Mouse (Mus musculus) adrenal gland, postnatal 36 days (tissue): Measurements from ENCODE around the gene Pdxdc1. TPM values are rescaled to one million over a fixed set of nuclear protein-coding genes. Genes with fewer than 3 reads are reported as not detected.
A peak's percentile ranks its signal among the peaks of the same experiment; 100 is the strongest.
"Not testable (repeated sequence)": the region's sequence is repeated elsewhere in the genome, so short reads cannot be mapped to it uniquely, and the experiment has no call there.

ENCODE experiments used
- DNase-seq, 2 experiments: peaks; one replicate each; pipeline ENCODE4 v3.0.0; 2021; ENCODE audit warnings: mixed read lengths in 1 of 2
- long read RNA-seq, 2 experiments: library from polyadenylated mRNA; stranded (forward); transcript quantifications; one replicate each; pipeline ENCODE4 v2.0.0; 2021; ENCODE audit warnings: borderline sequencing depth in 2 of 2
- total RNA-seq, 2 experiments: library from RNA; stranded (reverse); gene quantifications; 2 replicates each; pipeline ENCODE4 v1.2.3; 2021

Gene Pdxdc1
- total RNA-seq: 10 to 100 TPM; 82.9 to 90.9 TPM
- long read RNA-seq, experiment 1, full-length matches to known transcripts: 22 of 36 reads
- long read RNA-seq, experiment 1, partial matches to known transcripts: 8 of 36 reads
- long read RNA-seq, experiment 1, other reads (novel, unspliced or antisense): 6 of 36 reads
- long read RNA-seq, experiment 2, full-length matches to known transcripts: 5 of 10 reads
- long read RNA-seq, experiment 2, partial matches to known transcripts: 3 of 10 reads
- long read RNA-seq, experiment 2, other reads (novel, unspliced or antisense): 2 of 10 reads

DNA sequence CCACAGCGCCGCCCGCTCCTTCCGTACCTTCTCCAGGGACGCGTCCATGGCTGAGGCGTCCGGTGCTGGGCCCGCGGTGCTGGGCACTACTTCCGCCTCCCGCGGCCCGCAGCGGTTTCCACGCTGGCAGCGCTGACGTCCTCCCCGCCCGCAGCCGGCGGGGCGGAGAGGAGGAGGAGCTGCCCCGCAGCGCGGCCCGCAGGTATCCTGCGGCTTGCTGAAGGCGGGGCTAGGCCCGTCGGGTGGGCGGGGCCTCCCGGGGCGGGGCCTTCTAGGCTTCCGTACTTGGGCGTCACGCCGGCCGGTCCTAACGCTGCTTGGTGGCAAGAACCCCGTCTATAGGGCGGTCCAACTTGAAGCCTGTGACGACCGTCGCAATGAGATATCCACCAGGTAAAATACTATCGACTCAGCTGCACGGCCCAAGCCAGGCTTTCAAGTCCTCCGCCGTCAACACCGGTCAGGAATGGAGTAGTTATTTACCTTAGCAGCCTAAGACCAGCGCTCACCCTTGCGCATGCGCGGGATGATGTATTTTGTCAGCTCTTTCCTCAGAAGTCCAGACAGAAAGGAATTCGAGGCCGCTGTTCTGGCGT is at the start of gene Pdxdc1, which contains the start of gene Mpv17l:
Pdxdc1 (minus strand) TSS at position 244 of the 596 bp plus-strand sequence.
Mpv17l (plus strand) TSS at position 274 of the 596 bp plus-strand sequence.
- DNase-seq: peak; percentile 98 to 99

DNA sequence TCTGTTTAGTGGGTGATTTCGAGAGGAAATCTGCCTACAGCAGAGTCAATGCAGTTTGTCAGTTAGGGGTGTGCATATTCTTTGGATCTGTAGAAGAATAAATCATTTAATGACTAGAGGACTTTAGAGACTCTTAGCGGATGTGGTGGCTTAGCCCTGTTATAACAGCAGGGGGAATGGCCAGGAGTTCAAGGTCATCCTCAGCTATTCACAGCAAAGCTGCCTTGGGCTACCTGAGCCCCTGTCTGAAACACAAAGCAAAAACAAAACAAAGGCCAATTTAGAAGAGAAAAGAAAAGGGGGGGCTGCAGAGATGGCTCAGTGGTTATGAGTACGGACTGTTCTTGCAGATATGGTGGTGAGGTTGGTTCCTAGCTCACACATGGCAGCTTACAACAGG is 48.3 kb upstream of the Pdxdc1 start:
- DNase-seq: no peak

DNA sequence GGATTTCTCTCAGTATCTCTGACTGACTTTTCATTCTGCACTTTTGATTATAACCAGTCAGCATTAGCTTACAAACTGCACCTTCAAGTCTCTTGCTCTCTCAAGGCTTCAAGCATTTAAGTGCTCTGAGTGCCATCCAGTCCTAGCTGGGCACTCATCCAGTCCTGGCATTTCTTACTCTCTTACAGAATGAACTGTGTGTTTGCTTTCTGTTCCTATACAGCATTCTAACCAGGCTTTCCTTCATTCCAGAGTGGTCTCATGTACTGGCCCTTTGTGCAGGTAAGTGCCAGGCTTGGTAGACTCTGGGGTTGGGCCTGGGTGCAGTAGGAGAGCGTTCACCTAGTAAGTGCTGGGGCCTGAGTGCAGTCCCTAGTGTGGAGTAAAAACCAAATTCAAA is 43.4 kb upstream of the Pdxdc1 start:
- DNase-seq: no peak

DNA sequence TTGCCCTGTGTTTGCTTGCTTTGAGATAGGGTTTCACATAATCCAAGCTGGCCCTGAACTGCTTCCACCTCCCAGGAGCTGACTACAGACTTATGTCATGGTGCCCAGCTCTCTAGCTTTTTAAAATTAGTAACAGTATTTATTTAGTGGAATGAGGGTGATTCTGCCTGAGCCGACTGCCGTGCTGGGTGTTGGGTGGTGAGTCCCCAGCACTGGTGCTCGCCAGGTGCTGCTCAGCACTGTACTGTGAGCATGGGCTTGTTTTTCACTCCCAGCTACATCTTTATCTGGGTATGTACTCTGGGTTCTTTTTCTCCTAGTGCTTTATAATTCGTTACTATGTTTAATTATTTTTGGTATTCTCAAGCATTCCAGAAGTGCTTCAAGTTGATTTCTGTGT is 42.2 kb upstream of the Pdxdc1 start:
- no peak for DNase-seq

DNA sequence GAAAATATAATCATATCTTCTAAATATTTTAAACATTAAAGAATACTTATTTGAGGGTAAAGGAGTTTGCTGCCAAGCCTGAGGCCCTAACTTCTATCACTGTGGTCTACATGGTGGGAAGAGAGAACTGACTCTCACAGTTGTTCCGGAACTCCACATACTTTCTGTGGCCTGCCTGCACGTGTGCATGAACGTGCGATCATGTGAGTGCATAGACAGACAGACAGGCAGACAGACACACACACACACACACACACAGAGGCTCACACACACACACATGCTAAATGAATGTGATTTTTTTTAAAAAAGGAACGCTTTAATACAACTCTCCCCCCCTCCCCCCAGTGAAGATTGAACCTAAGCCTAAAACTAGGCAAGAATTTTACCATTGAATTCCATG is 41.8 kb upstream of the Pdxdc1 start:
- no peak for DNase-seq

DNA sequence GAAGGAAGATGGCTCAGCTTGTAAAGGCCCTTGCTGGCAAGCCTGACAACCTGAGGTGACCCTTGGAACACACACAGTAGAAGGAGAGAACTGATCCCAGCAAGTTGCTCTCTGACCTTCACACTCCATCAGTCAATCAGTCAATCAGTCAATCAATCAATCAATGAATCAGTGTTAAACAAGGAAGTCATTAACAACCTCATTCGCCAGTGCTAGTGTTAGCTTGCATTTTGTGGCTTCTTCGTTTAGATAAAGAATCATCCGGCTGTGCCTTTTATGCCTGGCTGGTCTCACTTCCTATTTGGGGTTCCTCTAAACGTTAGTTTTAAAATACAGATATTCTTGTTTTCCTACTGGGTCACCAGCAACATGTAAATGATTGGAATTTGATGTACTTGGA is 41.2 kb upstream of the Pdxdc1 start:
- DNase-seq: no peak

DNA sequence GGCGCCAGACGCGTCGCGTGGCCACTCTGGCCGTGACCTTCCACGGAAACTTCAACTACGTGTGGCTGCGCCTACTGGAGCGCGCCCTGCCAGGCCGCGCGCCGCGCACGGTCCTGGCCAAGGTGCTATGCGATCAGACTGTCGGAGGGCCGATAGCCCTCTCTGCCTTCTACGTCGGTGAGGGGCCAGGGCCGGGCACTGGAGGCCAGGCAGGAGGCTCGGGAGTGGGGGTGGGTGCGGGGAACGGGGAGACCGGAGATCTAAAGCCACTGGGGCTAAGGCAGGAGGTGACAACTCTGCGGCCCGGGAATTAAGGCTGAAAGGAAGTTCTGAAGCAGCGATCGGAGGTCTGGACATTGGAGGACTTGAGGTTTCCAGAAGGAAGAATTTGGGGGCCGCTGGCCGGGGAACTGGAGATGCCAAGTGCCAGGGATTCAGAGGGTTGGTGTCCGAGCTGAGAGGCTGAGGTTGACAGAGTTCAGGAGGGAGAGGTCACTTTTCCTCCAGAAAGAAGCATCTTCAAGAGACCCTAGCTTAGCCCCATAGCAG is 38.0 kb upstream of the Pdxdc1 start:
- DNase-seq: no peak

DNA sequence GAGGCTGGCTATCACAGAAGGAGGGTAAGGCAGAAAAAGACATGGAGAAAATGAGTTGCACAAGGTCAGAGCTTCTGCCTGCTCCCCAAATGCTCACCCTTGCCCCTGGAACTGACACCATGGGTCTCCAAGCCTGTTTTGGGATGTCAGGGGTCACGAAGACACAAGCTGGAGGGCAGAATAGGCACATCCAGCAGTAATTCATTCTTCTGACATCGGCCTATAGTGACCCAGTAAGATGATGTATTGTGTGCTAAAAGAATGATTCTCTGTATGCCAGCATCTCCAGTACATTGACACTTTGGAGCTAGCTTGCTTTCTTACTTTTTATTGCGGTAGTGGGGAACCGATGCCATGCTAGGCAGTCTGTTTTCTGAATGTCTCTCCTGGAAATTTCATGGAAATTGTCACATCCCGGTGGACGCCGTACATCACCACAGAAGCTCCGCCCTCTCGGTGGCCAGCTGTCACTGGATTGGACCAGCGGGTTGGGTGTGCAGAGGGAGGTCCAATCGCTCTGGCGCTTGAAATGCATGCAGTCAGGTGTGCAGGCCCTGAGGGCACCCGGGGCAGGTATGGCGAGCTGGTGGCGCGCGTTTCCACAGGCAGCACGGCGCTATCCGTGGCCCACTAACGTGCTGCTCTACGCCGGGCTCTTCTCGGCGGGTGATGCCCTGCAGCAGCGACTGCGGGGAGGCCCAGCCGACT is 37.4 kb upstream of the Pdxdc1 start:
- peak; percentile 67 to 74 for DNase-seq

DNA sequence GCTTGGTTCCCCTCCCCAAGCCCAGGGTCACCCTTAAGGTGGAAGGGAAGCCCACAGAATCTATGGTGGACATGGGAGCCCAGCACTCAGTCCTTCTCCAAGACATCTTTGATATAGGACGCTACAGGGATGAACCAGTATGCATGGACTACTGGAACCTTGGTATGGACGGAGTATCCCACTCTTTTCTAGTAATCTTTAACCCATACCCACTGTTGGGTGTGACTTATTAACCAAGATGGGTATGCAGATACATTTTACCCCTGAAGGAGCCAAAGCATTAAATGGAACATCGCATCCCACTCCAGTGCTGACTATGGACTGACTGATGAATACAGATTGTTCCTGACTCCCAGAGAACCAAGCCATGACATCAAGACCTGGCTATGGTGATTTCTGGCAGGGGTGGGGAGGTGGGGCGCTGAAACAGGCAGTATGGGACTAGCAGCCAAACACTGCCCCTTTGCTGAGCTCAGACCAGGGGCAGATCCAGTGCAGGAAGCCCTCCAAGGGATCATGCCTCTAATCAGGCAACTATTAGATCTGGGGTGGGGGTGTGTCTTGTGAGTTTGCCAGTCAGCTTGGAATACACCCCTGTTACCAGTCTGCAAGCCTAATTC is 24.6 kb upstream of the Pdxdc1 start:
- DNase-seq: no peak

DNA sequence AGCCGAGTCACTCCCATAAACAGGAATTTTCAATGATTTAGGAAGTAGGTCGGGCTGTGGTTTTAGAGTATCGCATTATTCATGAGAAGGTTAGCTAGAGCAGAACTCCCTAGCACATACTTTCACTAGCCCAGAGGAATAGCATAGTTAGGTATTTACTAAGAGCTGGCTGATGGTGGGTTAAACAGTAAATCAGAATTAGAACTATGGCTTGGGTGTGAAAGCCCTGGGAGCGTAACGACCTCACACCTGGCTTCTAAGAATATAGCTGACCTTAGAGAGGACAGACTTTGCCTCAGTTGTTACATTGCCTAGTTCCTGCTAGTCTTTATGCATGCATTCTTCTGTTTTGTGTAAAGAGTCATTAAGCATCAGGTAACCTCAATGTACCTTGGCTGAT is 20.0 kb upstream of the Pdxdc1 start:
- not testable (repeated sequence) for DNase-seq

DNA sequence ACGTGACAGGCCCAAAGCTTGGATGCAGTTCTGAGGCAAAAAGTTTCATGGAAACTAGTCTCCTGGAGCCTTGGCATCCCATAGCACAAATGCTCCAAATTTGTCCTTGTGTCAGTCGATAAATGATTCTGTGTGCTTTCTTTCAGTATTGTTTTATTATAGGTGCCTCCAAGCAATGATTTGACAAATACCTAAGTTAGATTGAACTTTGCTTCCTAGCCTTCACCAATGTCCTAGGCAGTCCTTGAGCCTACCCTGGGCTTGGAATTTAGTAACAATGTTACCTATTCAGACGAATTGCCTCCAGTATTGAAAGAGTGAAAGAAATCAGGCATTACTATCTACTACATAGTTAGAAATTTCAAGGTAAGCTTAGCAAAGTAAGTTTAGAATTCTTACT is 19.6 kb upstream of the Pdxdc1 start:
- DNase-seq: not testable (repeated sequence)

DNA sequence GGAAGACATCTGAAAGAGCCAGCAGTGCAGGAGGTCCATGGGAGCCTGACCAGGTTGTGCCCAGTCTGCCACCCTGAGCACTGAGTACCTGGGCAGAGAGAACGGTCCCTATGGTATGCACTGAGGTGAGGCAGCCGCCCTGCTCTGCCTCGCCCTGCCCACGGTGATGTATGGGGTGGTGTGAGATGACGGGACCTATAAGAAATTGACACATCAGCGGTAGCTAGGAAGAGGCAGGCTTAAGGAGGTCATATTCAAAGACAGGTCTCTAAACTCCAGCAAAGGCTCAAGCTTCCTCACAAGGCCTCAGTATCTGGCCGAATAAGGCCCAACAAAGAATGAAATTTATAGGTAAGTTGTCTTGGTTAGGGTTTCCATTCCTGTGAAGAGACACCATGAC is 18.9 kb upstream of the Pdxdc1 start:
- DNase-seq: no peak

DNA sequence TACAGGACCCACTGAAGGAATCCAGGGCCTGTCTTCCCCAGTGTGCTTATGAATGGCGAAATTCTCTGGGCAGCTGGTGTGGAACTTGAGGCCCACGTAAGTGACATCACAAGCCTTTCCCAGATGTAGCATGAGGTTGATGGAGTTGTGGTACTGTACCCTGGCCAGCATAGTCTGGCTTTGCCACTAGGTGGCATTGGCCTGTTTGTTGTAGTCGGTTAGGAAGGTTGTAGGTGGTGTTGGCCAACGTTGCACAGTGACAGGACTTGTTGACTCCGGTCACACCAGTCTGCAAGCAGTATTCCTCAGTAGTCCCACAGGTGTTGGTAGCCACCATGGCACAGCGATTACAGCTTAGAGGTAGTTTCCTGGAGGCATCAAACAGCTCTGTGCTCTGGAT is 18.1 kb upstream of the Pdxdc1 start:
- DNase-seq: peak; percentile 29 to 37

DNA sequence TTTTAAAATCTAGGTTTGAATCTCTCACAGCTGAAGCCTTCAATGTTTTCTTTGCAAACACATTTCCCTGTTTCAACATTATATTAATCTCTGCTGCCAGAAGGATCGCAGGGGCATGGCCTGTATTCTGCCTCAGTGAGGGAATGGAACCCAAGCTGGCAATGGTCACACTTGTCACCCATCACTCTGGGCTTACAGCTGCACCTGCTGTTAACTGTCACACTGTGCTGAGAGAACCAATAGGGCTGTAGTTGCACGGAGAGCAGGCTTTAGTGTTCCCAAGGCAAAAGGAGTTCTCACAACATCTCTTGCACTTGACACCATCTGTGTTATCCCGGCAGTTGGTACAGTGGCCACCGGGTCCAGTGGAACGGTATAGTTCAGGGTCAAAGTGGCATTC is 17.2 kb upstream of the Pdxdc1 start:
- no peak for DNase-seq

DNA sequence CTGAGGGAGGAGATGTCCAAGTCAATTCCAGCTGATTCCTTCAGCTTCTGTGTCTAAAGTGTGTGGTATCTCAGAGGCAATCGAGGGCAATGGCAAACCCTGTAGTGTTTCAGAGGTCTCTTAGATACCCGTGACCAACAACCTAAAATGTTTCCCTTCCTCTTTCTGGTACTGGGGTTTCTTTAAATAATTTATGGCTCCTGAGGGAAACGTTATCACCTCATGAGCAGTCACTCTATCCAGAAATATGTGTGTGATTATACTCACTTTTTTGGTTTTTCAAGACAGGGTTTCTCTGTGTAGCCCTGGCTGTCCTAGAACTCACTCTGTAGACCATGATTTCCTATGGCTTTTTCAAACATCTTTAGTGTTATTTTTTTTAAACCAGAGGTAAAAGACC is 4.4 kb upstream of the Pdxdc1 start:
- DNase-seq: no peak

DNA sequence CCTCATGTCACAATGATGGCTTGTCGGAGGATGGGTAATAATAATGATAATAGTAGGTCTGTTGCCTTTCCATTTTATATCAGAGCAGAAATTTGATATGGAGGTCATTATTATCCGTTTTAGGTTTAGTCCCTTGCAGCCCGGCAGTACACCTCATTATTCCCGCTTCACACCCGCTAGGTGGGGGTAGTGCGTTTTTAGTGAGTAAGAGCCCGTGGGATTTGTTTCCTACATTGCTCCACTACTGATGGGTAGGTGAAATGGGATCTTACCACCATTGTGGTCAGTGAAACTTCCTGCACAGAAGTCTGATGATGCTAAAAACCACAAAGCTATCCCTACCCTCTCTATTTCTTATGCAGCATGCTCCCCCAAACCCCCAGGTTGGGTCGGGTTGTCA is 557 bp upstream of the Pdxdc1 start:
- peak in 1 of 2 experiments; percentile 78 for DNase-seq

DNA sequence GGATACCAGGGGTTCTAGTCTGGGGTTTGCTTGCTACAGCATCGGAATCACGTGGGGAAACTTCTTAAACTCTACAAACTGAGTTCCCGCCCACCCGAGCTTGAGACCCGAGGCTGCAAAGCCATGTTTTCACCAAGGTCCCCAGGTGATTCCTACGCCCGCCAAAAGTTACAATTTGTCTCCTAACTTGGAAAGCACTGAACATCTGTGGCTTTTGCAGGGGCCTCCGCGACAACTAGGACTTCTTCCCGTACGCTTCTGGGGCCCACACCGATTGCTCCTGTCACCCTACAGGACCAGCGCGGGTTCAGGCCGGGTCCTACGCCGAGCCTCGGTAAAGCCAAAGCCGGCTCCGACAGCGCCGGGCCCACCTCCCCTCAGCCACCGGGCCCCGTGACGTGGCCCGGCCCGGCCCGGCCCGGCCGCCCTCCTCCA is 517 bp downstream of the Pdxdc1 start:
- DNase-seq: no peak

DNA sequence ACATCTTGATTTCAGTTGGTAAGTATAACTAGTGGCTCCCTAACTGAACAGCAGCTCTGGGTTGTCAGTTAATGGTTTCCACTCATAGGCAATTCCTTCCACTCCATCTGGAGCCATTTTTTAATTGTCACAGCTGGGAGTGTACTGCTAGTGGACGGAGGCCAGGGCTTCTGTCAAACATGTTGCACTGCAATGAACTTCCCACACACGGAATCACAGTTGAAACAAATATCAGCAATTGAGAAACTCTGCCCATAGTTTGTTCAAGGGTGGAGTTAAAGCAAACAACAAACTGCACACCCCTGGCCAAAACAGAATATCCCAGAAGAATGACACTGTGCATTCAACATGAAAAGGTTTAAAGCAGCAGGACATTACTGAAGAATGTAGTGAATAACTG is 4.0 kb downstream of the Pdxdc1 start:
- no peak for DNase-seq

DNA sequence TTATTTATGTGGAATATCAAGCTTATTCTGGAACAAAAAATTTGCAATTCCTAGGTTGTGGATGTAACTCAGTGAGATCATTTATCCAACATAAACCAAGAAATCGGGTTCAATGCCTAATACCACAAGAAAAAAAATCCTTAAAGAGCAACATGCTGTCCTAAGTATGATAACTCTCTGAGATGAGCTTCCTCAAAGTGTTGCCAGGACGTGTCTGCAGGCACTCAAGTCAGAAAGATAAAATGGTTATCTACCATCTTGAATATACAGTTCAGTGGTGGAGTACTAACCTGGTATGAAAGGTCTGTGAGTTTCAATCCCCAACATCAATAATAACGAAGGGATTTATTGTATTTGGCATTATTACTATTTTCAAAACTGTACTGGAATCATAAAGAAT is 6.6 kb downstream of the Pdxdc1 start:
- DNase-seq: no peak

DNA sequence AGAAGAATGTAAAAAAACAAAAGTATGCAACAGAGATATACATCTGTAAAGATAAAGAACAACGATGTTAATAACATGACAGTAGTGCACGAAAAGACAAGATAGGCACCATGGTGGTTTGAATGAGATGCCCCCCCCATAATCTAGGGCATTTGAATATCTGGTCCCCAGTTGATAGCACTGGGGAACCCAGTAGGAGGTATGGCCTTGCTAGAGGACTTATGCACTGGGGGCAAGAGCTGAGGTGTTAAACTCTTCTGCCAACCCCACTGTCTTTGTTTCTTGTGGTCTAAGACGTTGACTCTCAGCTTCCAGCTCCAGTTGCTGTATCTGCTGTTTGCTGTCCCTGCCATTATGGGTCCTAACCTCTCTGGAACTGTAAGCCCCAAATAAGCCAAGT is 7.2 kb downstream of the Pdxdc1 start:
- no peak for DNase-seq

DNA sequence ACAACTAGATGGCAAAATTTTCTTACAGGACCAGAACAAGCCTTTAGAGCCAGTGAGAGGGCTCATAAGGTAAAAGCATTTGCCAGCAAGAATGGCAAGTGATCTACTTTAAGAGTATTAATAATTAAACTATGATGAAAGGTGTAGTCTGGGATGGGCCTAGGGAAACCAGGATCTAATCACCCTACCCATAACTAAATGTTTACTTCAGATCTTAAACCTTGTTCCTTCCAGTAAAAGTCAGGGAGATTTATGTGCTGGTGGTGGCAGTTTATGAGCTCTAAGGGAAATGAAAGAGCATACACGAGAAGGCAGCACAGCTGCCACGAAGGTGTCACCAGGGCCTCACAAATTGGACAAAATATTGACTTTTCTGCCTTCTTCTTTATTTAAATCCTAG is 8.8 kb downstream of the Pdxdc1 start:
- DNase-seq: no peak

DNA sequence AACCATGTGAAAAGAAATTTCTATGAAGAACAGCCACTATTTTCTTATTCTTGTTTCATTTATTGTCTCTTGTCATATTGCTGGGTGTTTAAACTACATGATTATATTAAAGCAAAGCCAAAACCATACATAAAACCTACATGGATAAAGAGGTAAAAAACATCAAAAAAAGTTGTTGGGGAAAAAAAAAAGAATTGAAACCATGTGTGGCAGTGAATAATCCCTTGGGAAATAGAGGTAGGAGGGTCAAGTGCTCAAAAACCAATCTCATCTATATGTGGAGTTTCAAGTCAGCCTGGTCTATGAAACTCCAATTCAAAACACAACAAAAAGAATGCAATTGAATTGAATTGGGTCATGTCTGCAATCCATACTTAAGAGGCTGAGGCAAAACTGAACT is 10.1 kb downstream of the Pdxdc1 start:
- DNase-seq: no peak

DNA sequence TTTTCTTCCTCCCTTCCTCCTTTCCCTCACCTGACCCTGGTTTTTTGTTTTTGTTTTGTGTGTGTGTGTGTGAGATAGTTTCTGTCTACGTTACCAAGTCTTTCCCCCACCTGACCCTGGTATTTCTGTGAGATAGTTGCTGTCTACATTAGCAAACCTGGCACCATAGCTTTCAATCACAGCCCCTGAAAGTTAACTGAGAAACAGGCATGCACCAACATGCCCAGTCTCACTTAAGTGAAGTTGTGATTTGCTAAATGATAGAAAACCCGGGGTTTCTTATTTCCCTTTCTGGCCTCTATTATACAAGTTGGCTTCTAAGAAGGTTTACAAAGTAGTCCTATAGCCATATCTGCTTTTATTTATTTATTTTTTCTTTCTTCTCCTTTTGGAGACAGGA is 12.5 kb downstream of the Pdxdc1 start:
- no peak for DNase-seq
